Mouse (Mus musculus): Measurements from ENCODE around the gene Gtf3c4.
A peak's percentile ranks its signal among the peaks of the same experiment; 100 is the strongest.

Gene Gtf3c4

DNA sequence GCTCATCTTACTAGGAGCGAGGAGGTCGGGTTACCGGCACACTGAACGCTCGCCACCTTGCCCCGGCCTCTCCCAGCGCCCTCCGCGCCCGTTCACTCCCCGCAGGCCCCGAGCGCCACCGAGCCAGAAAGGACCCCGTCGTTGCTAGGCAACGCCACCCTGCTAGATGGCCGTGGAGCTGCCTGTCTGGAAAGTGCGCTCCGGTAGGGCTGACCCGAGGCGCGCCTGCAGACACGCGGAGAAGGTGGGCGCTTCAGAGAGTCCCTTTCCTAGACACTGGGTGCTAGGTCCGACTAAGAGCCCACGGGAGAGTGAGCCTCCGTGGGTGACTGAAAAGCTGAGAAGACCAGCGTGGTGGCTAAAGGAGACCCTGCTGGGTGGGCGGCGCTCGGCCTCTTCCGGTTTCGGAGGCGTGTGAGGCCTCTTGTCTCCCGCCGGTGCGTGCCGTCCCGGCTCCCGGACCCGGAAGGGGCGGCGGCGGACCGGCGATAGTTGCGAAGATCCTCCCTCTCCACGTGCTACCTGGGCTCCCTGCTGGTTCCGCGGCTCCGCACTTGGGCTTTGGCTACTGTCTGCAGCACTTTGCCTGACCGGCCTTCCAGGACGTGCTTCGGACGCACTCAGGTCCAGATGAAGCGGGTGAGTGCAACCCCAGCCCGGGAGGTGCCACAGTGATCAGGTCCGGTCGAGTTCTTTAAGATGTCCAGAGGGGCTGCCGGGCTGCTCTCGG lies at the start of gene Gtf3c4, which contains the start of gene Ddx31:
TSS of gene Gtf3c4 (minus strand) at position 139 of the 730 bp plus-strand sequence.
TSS of gene Ddx31 (plus strand) at position 185 of the 730 bp plus-strand sequence.
- peak; percentile 97 for DNase-seq (ENCODE audit: low spot score)

GRCm38 (mm10) chr2:28884914-28885313 lies 44.8 kb upstream of the Gtf3c4 start:
- no peak for DNase-seq (ENCODE audit: low spot score)

- no peak for DNase-seq (ENCODE audit: low spot score)
Measured at GRCm38 (mm10) chr2:28882826-28883485, 42.8 kb upstream of the Gtf3c4 start.

DNA sequence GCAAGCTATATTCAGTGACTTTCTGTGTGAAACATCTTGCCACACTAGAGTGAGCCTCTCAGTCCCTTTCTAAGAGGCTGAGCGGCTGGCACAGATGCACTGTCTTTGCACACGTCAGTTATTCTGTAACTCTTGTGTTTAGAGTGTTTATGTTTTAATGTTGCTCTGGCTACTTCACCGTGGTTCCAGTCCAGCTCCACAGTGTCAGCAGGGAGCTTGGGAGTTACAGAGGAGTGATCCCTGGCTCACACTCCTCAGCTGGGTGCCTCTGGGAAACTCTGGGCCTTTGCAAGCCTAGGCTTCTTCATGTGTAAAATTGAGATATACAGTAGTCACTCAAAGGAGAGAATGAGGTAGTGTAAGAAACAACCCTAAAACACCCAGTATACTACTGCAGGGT lies 41.9 kb upstream of the Gtf3c4 start:
- no peak for DNase-seq (ENCODE audit: low spot score)

DNA sequence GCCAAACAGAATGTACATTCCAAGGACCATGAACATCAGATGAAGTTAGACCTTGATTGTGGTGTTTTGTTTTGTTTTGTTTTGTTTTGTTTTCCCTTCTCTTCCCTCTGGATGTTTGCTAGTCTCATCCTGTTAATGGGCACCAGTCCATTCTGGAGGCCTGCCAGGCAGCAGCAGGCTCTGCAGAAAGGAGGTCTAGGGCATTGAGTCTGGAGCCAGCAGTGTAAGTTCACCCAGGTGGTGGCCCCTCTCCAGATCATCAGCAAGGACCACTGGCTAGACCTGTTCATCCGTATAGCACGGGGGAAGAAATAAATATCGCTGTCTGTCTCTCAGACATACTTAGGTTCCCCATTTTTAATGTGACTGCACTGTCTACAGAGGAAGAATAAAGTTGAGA lies 41.1 kb upstream of the Gtf3c4 start:
- DNase-seq (ENCODE audit: low spot score): no peak

GRCm38 (mm10) chr2:28875554-28875953 lies 35.4 kb upstream of the Gtf3c4 start:
- DNase-seq (ENCODE audit: low spot score): no peak

GRCm38 (mm10) chr2:28867495-28867894 lies 27.3 kb upstream of the Gtf3c4 start:
- no peak for DNase-seq (ENCODE audit: low spot score)

- DNase-seq (ENCODE audit: low spot score): no peak
Measured at GRCm38 (mm10) chr2:28863857-28864256, 23.7 kb upstream of the Gtf3c4 start.

- DNase-seq (ENCODE audit: low spot score): no peak
Measured at GRCm38 (mm10) chr2:28860678-28861423, 20.7 kb upstream of the Gtf3c4 start.

DNA sequence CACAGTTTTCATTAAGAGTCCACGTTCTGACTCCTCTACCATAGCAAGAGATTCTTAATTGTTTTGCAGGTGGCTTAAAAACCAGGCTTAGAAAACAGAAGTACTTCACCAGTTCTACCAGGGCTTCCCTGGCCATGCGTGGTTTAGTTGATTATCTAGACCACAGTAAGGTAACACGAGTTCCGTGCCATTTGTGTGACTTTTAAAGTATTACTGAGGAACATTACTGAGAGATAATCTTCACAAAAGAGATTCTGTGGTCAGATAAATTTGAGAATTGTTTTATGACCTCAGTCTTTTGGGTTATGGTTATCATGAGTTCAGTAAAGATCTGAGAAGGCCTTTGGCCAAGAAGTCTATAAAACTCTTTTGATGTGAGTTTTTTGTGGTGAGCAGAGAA lies 19.1 kb upstream of the Gtf3c4 start:
- DNase-seq (ENCODE audit: low spot score): no peak

DNA sequence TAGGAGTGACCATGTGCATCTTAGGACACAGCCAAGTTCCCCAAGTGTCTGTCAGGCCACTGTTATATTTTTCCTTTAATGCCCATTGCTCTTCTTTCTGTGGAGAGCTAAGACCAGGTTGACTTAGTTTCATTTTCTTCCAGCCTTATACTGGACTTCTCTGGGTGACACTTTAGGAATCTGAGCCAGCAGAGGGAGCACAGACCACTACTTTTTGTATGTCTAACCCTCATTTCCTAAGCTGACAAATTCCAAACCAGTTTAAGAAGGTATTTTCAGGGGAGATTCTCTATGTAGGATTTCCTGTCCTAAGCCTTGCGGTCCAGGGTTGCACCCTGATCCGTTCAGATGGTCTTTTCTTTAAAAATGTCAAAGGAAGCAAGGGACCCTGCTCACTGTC lies 15.6 kb upstream of the Gtf3c4 start:
- DNase-seq (ENCODE audit: low spot score): no peak

- DNase-seq (ENCODE audit: low spot score): no peak
Measured at GRCm38 (mm10) chr2:28852594-28852993, 12.4 kb upstream of the Gtf3c4 start.

DNA sequence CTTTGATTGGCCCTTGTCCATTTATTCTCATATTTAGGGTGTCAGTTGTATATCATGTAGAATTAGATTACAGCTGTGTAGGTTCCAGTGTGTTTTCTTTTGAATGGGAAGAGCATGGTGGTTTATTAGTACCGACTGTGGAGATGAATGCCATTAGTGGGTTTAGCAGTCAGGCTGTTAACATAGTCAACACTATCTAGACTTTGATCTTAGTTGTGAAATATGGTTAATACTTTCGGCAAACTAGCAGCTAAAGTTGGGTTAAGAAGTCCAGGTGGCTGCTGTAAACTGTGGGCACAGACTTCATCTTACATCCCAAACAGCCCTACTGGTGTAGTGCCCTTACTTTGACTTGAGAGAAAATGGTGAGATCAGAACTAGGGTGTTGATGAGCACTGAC lies 8.7 kb upstream of the Gtf3c4 start:
- DNase-seq (ENCODE audit: low spot score): no peak

DNA sequence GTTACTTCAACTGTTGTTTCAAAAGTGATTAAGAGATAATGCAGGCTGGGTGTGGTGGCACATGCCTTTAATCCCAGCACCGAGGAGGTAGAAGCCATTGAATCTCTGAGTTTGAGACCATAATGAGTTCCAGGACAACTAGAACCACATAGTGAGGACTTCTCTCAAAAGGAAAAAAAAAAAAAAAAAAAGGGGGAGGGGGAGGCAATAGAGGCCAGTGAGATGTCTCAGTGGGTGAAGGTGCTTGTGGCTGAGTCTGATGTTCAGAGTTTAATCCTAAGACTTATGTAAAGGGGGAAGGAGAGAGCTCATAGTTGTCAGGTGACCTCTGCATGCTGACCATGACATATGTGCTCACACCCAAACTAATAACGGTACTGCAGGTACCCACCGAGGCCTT lies 1.9 kb upstream of the Gtf3c4 start:
- DNase-seq (ENCODE audit: low spot score): no peak

GRCm38 (mm10) chr2:28839501-28840221 lies 499 bp downstream of the Gtf3c4 start:
- peak; percentile 5 for DNase-seq (ENCODE audit: low spot score)

GRCm38 (mm10) chr2:28836181-28836940 lies 3.8 kb downstream of the Gtf3c4 start:
- no peak for DNase-seq (ENCODE audit: low spot score)

DNA sequence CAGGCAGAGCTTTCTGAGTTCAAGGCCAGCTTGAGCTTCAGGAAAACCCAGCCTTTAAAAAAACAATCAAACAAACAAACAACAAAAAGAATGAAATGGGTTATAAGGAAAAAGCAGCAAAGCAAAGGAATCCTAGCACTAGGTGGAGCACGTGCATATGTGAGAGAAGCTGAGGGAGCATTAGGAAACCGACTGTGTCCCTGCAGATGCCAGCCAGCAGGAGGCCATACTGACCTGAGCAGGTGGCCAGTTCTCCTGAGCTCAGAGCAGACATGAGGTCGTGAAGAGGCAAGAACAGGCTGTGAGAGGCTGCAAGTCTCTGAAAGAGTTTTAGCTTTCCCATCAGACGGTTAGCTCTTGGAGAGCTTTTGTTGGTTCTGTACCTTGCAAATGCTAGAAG lies 10.9 kb downstream of the Gtf3c4 start:
- no peak for DNase-seq (ENCODE audit: low spot score)

DNA sequence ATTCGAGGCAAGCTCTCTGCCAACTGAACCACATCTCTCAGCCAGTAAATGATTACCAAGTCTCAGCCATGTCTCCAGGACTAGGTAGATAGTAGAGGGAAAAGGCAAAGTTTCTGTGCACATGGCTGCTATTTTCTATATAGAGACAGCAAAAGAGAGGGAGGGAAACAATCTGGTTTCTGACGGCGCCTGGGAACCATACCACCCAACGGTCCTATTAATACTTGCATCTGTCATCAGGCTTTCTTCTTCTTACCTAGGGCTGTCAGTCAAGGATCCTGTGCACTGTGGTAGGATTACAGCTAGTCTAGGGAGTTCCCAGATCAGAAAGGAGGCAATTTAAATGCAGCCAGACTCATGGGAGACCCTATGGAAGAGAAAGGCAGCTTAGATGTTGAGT lies 21.3 kb downstream of the Gtf3c4 start:
- no peak for DNase-seq (ENCODE audit: low spot score)

GRCm38 (mm10) chr2:28810260-28811013 lies 29.7 kb downstream of the Gtf3c4 start:
- no peak for DNase-seq (ENCODE audit: low spot score)

GRCm38 (mm10) chr2:28808841-28809240 lies 31.3 kb downstream of the Gtf3c4 start:
- no peak for DNase-seq (ENCODE audit: low spot score)

DNA sequence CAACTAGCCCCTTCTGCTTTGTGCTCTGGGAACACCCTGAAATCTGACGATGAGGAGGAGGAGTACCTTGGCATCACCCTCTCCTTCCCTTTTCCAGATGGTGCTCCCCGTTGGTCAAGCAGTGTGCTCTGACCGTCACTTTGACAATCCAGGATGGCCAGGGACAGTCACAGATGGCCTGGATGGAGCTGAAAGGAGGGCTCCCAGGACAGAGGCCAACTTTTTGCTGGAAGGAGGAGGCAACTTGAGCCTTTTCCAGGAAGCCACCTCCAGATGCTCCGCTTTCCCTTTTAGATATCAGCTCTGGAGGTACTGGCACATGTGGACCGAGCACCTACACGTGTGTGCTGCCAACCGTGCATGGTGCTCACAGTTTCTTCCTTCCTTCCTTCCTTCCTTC lies 36.8 kb downstream of the Gtf3c4 start:
- DNase-seq (ENCODE audit: low spot score): no peak
